Mouse (Mus musculus) cerebellum, adult (tissue): ENCODE results near the gene Prss40.

Experiments used
- ATAC-seq: cut with Nextera tagmentation; 2 replicates; pipeline ENCODE4 v1.9.2; 2017; ENCODE audit warnings: mild to moderate bottlenecking, moderate library complexity, mixed read lengths; ENCODE audit not compliant: insufficient number of reproducible peaks, low FRiP score, low TSS enrichment

Gene Prss40

GRCm38 (mm10) chr1:34560843-34561242 lies at the start of gene Prss40:
TSS of gene Prss40 (minus strand) at chr1:34560943.
- no peak for ATAC-seq

- ATAC-seq = peak; percentile 90
These were observed 41.6 kb upstream of the Prss40 start for GRCm38 (mm10) chr1:34602363-34602762.

- ATAC-seq = no peak
These were observed 40.7 kb upstream of the Prss40 start for GRCm38 (mm10) chr1:34601323-34602047.

- no peak for ATAC-seq
These were observed 39.3 kb upstream of the Prss40 start for GRCm38 (mm10) chr1:34600000-34600399.

GRCm38 (mm10) chr1:34587298-34588096 lies 26.8 kb upstream of the Prss40 start:
- ATAC-seq = no peak

GRCm38 (mm10) chr1:34584736-34585135 lies 24.0 kb upstream of the Prss40 start:
- ATAC-seq = peak; percentile 33; the same call in 1 of the 2 replicates

GRCm38 (mm10) chr1:34583821-34584263 lies 23.1 kb upstream of the Prss40 start:
- peak; percentile 80 for ATAC-seq

GRCm38 (mm10) chr1:34582218-34582617 lies 21.5 kb upstream of the Prss40 start:
- no peak for ATAC-seq

GRCm38 (mm10) chr1:34579782-34580356 lies 19.1 kb upstream of the Prss40 start:
- 0 out of 2 replicates have a peak, but pooled peaks have one; percentile 2 for ATAC-seq

GRCm38 (mm10) chr1:34578851-34579781 lies 18.4 kb upstream of the Prss40 start, which contains the start of gene Amer3:
TSS of gene Amer3 (plus strand) at chr1:34579657.
- peak; percentile 77 for ATAC-seq

GRCm38 (mm10) chr1:34573221-34573620 lies 12.5 kb upstream of the Prss40 start:
- no peak for ATAC-seq

GRCm38 (mm10) chr1:34571431-34571830 lies 10.7 kb upstream of the Prss40 start:
- ATAC-seq = no peak

- ATAC-seq = no peak
These were observed 9.1 kb upstream of the Prss40 start for GRCm38 (mm10) chr1:34569876-34570275.

GRCm38 (mm10) chr1:34568120-34568519 lies 7.4 kb upstream of the Prss40 start:
- no peak for ATAC-seq

- no peak for ATAC-seq
These were observed 3.8 kb upstream of the Prss40 start for GRCm38 (mm10) chr1:34564383-34565045.

- ATAC-seq = no peak
These were observed 6.5 kb downstream of the Prss40 start for GRCm38 (mm10) chr1:34554275-34554674.

GRCm38 (mm10) chr1:34553690-34554089 lies 7.1 kb downstream of the Prss40 start:
- ATAC-seq = no peak

GRCm38 (mm10) chr1:34547074-34547473 lies 13.7 kb downstream of the Prss40 start:
- no peak for ATAC-seq

GRCm38 (mm10) chr1:34536767-34537485 lies 23.8 kb downstream of the Prss40 start:
- no peak for ATAC-seq
